Mouse (Mus musculus) liver, embryonic 12.5 days (tissue): Measurements from ENCODE around the gene Rab5c. TPM values are rescaled to one million over a fixed set of nuclear protein-coding genes. Genes with fewer than 3 reads are reported as not detected.

Experiments
- ATAC-seq: fragments of 200-750 bp; cut with Nextera tagmentation; 2 replicates; pipeline ENCODE4 v1.8.0; 2017; ENCODE audit warnings: moderate number of reproducible peaks, mild to moderate bottlenecking, moderate library complexity
- H3K27ac ChIP-seq: fragments of 300-500 bp; sonication (generic); 2 replicates; pipeline ENCODE4 v1.5.1; 2016; ENCODE audit warnings: mild to moderate bottlenecking
- H3K27me3 ChIP-seq: fragments of 300-500 bp; sonication (generic); replicated peaks from 2 replicates; pipeline ENCODE4 v1.6.1; 2016; ENCODE audit warnings: mild to moderate bottlenecking, moderate library complexity
- H3K36me3 ChIP-seq: fragments of 300-500 bp; sonication (generic); 2 replicates; pipeline ENCODE4 v1.6.1; 2016; ENCODE audit warnings: mild to moderate bottlenecking, moderate library complexity
- H3K4me1 ChIP-seq: fragments of 300-500 bp; sonication (generic); 2 replicates; pipeline ENCODE4 v1.6.1; 2016
- H3K4me2 ChIP-seq: fragments of 300-500 bp; sonication (generic); 2 replicates; pipeline ENCODE4 v1.6.1; 2016; ENCODE audit warnings: mild to moderate bottlenecking, moderate library complexity
- H3K4me3 ChIP-seq: fragments of 300-500 bp; sonication (generic); 2 replicates; pipeline ENCODE4 v1.5.1; 2016; ENCODE audit warnings: mild to moderate bottlenecking, moderate library complexity
- H3K9ac ChIP-seq: fragments of 300-500 bp; sonication (generic); 2 replicates; pipeline ENCODE4 v1.6.1; 2016; ENCODE audit warnings: mild to moderate bottlenecking, moderate library complexity
- H3K9me3 ChIP-seq: fragments of 300-500 bp; sonication (generic); replicated peaks from 2 replicates; pipeline ENCODE4 v1.6.1; 2016; ENCODE audit warnings: mild to moderate bottlenecking, moderate library complexity
- WGBS: fragments of 180-500 bp; shearing (Covaris S2); methylation state at CpG from one replicate; pipeline ENCODE4 v1.1.7; 2016; ENCODE audit not compliant: insufficient replicate concordance; 5-methylcytosine and 5-hydroxymethylcytosine counted together
- polyA plus RNA-seq: library from polyadenylated mRNA; unstranded; fragments of >200 nt; fragmentation: Nextera tagmentation; extraction: Ambion mirVana; gene quantifications from 2 replicates; pipeline ENCODE4 v1.2.1, GENCODE M21; 2016

Rab5c gene
- polyA plus RNA-seq, 1 experiment from 2014 or later: 18.1 TPM

- Histone ChIP-seq H3K36me3 (no peaks in the 10 kb centered on the region), H3K9me3 (no peaks in the 10 kb centered on the region), H3K27me3 (peaks cover 20% of the 10 kb centered on the region), H3K27ac (no peak overlapping the region), H3K4me1 (peaks cover 16% of the 10 kb centered on the region), H3K4me2 (no peak overlapping the region), H3K4me3 (no peak overlapping the region), H3K9ac (no peak overlapping the region)
- ATAC-seq: no peak
- WGBS: 74% methylated on average over 9 of the region's 9 CpGs
These were observed 28.7 kb upstream of the Rab5c start for GRCm38 (mm10) chr11:100766726-100767125.

GRCm38 (mm10) chr11:100762831-100763230 lies 24.8 kb upstream of the Rab5c start, which contains the start of gene Hcrt:
Hcrt (minus strand) TSS chr11:100762931.
- H3K4me2 ChIP-seq: peak within 1 kb of the TSS; percentile 85
- no peaks in the 10 kb centered on the region for H3K9me3 ChIP-seq
- peak within 1 kb of the TSS; percentile 55 for H3K4me3 ChIP-seq
- WGBS: 74% methylated on average over 7 of the region's 7 CpGs
- H3K36me3 ChIP-seq: no peaks in the 10 kb centered on the region
- H3K27ac ChIP-seq: no peak within 1 kb of the TSS
- no peak for ATAC-seq
- H3K27me3 ChIP-seq: peaks cover 55% of the 10 kb centered on the region
- peaks cover 29% of the 10 kb centered on the region for H3K4me1 ChIP-seq
- H3K9ac ChIP-seq: peak within 1 kb of the TSS; percentile 63

GRCm38 (mm10) chr11:100761547-100762045 lies 23.6 kb upstream of the Rab5c start:
- Histone ChIP-seq H3K4me2 (peak overlapping the region; percentile 85), H3K4me1 (peaks cover 29% of the 10 kb centered on the region), H3K27me3 (peaks cover 67% of the 10 kb centered on the region), H3K36me3 (no peaks in the 10 kb centered on the region), H3K27ac (no peak overlapping the region), H3K9ac (peak overlapping the region; percentile 63), H3K9me3 (no peaks in the 10 kb centered on the region), H3K4me3 (peak overlapping the region; percentile 55)
- under 1% methylated on average over 27 of the region's 27 CpGs for WGBS
- ATAC-seq: peak; percentile 64

- no peak within 1 kb of the TSS for H3K27ac ChIP-seq
- peaks cover 86% of the 10 kb centered on the region for H3K27me3 ChIP-seq
- no peak for ATAC-seq
- 2% methylated on average over 51 of the region's 51 CpGs for WGBS
- no peaks in the 10 kb centered on the region for H3K36me3 ChIP-seq
- H3K9me3 ChIP-seq: no peaks in the 10 kb centered on the region
- no peak within 1 kb of the TSS for H3K9ac ChIP-seq
- H3K4me3 ChIP-seq: peak within 1 kb of the TSS; percentile 47
- peaks cover 29% of the 10 kb centered on the region for H3K4me1 ChIP-seq
- H3K4me2 ChIP-seq: peak within 1 kb of the TSS; percentile 78
These were observed 21.7 kb upstream of the Rab5c start, which contains the start of gene Kcnh4 for GRCm38 (mm10) chr11:100759611-100760233. Kcnh4 (minus strand) TSS chr11:100759942.

- no peak for ATAC-seq
- 5% methylated on average over 35 of the region's 35 CpGs for WGBS
- no peak overlapping the region for H3K27ac ChIP-seq
- peak overlapping the region; percentile 78 for H3K4me2 ChIP-seq
- no peaks in the 10 kb centered on the region for H3K36me3 ChIP-seq
- peak overlapping the region; percentile 47 for H3K4me3 ChIP-seq
- peaks cover 29% of the 10 kb centered on the region for H3K4me1 ChIP-seq
- peaks cover 91% of the 10 kb centered on the region for H3K27me3 ChIP-seq
- no peak overlapping the region for H3K9ac ChIP-seq
- no peaks in the 10 kb centered on the region for H3K9me3 ChIP-seq
These were observed 20.9 kb upstream of the Rab5c start for GRCm38 (mm10) chr11:100758707-100759610.

- no peak for ATAC-seq
- Histone ChIP-seq H3K36me3 (no peaks in the 10 kb centered on the region), H3K27ac (no peak overlapping the region), H3K4me3 (no peak overlapping the region), H3K4me1 (peaks cover 29% of the 10 kb centered on the region), H3K9me3 (no peaks in the 10 kb centered on the region), H3K27me3 (peaks cover 95% of the 10 kb centered on the region), H3K4me2 (no peak overlapping the region), H3K9ac (no peak overlapping the region)
- WGBS: 59% methylated on average over 12 of the region's 12 CpGs
These were observed 19.6 kb upstream of the Rab5c start for GRCm38 (mm10) chr11:100757566-100757965.

GRCm38 (mm10) chr11:100756476-100756875 lies 18.5 kb upstream of the Rab5c start:
- no peak overlapping the region for H3K4me3 ChIP-seq
- H3K27me3 ChIP-seq: peaks cover 97% of the 10 kb centered on the region
- WGBS: 46% methylated on average over 6 of the region's 6 CpGs

GRCm38 (mm10) chr11:100754693-100755057 lies 16.7 kb upstream of the Rab5c start:
- Histone ChIP-seq H3K27ac (no peak overlapping the region), H3K4me3 (no peak overlapping the region), H3K4me2 (no peak overlapping the region), H3K27me3 (peaks cover 98% of the 10 kb centered on the region), H3K36me3 (no peaks in the 10 kb centered on the region), H3K4me1 (peaks cover 13% of the 10 kb centered on the region), H3K9ac (no peak overlapping the region), H3K9me3 (no peaks in the 10 kb centered on the region)
- ATAC-seq: no peak
- 64% methylated on average over 3 of the region's 3 CpGs for WGBS

More at GRCm38 (mm10) chr11:100756476-100756875, 18.5 kb upstream of the Rab5c start:
- H3K36me3 ChIP-seq: no peaks in the 10 kb centered on the region
- H3K9me3 ChIP-seq: no peaks in the 10 kb centered on the region
- ATAC-seq: no peak
- no peak overlapping the region for H3K27ac ChIP-seq
- peaks cover 22% of the 10 kb centered on the region for H3K4me1 ChIP-seq
- no peak overlapping the region for H3K9ac ChIP-seq
- no peak overlapping the region for H3K4me2 ChIP-seq

- Histone ChIP-seq H3K4me3 (no peak overlapping the region), H3K9me3 (no peaks in the 10 kb centered on the region), H3K27me3 (peaks cover 98% of the 10 kb centered on the region), H3K36me3 (no peaks in the 10 kb centered on the region), H3K4me1 (peaks cover 11% of the 10 kb centered on the region), H3K27ac (no peak overlapping the region), H3K4me2 (no peak overlapping the region), H3K9ac (no peak overlapping the region)
- no peak for ATAC-seq
- 72% methylated on average over 12 of the region's 12 CpGs for WGBS
These were observed 16.1 kb upstream of the Rab5c start for GRCm38 (mm10) chr11:100754021-100754692.

GRCm38 (mm10) chr11:100752294-100752693 lies 14.3 kb upstream of the Rab5c start:
- no peak for ATAC-seq
- peaks cover 98% of the 10 kb centered on the region for H3K27me3 ChIP-seq
- H3K4me1 ChIP-seq: peaks cover 12% of the 10 kb centered on the region; the same call in 1 of the 2 replicates
- H3K9ac ChIP-seq: no peak overlapping the region
- WGBS: 38% methylated on average over 10 of the region's 10 CpGs
- no peak overlapping the region for H3K4me3 ChIP-seq
- H3K36me3 ChIP-seq: no peaks in the 10 kb centered on the region
- no peak overlapping the region for H3K4me2 ChIP-seq
- no peak overlapping the region for H3K27ac ChIP-seq
- H3K9me3 ChIP-seq: no peaks in the 10 kb centered on the region

GRCm38 (mm10) chr11:100750127-100750526 lies 12.1 kb upstream of the Rab5c start:
- H3K27me3 ChIP-seq: peaks cover 94% of the 10 kb centered on the region
- 68% methylated on average over 16 of the region's 16 CpGs for WGBS

More at GRCm38 (mm10) chr11:100750127-100750526, 12.1 kb upstream of the Rab5c start:
- H3K4me2 ChIP-seq: no peak overlapping the region
- H3K9me3 ChIP-seq: no peaks in the 10 kb centered on the region
- no peak overlapping the region for H3K4me3 ChIP-seq
- no peak overlapping the region for H3K27ac ChIP-seq
- no peak overlapping the region for H3K9ac ChIP-seq
- peaks cover 20% of the 10 kb centered on the region; the same call in 1 of the 2 replicates for H3K4me1 ChIP-seq
- no peak for ATAC-seq
- no peaks in the 10 kb centered on the region for H3K36me3 ChIP-seq
